Mouse (Mus musculus) limb, embryonic 10.5 days (tissue): Measurements from ENCODE around the gene Mreg. TPM values are rescaled to one million over a fixed set of nuclear protein-coding genes. Genes with fewer than 3 reads are reported as not detected.
"Not testable (repeated sequence)": the region's sequence is repeated elsewhere in the genome, so short reads cannot be mapped to it uniquely, and the experiment has no call there.

Source experiments
- DNase-seq: peaks from one replicate; pipeline ENCODE4 v3.0.0-alpha.2; 2017; ENCODE audit warnings: low spot score
- H3K27ac ChIP-seq: fragments of 300-500 bp; sonication (generic); 2 replicates; pipeline ENCODE4 v1.5.1; 2016; ENCODE audit warnings: mild to moderate bottlenecking
- H3K27me3 ChIP-seq: fragments of 300-500 bp; sonication (generic); 2 replicates; pipeline ENCODE4 v1.6.1; 2016; ENCODE audit warnings: low read depth, mild to moderate bottlenecking; ENCODE audit not compliant: poor library complexity, severe bottlenecking
- H3K36me3 ChIP-seq: fragments of 300-500 bp; sonication (generic); 2 replicates; pipeline ENCODE4 v1.6.1; 2016; ENCODE audit warnings: mild to moderate bottlenecking, moderate library complexity
- H3K4me1 ChIP-seq: fragments of 300-500 bp; sonication (generic); 2 replicates; pipeline ENCODE4 v1.6.1; 2016
- H3K4me3 ChIP-seq: fragments of 300-500 bp; sonication (generic); 2 replicates; pipeline ENCODE4 v1.5.1; 2016; ENCODE audit warnings: mild to moderate bottlenecking, moderate library complexity
- H3K9me3 ChIP-seq: fragments of 300-500 bp; sonication (generic); replicated peaks from 2 replicates; pipeline ENCODE4 v1.6.1; 2016; ENCODE audit warnings: mild to moderate bottlenecking
- WGBS: fragments of 180-500 bp; shearing (Covaris S2); methylation state at CpG from one replicate; pipeline ENCODE4 v1.1.7; 2016; 5-methylcytosine and 5-hydroxymethylcytosine counted together
- polyA plus RNA-seq: library from polyadenylated mRNA; unstranded; fragments of >200 nt; fragmentation: Nextera tagmentation; extraction: Ambion mirVana; gene quantifications from 2 replicates; pipeline ENCODE4 v1.2.1, GENCODE M21; 2016

Gene Mreg
- 3.1 and 4.4 TPM in 2 replicates for polyA plus RNA-seq

GRCm38 (mm10) chr1:72211701-72212699 is at the start of gene Mreg:
Mreg (minus strand) TSS chr1:72212307.
- peak within 1 kb of the TSS; percentile 86 for H3K27ac ChIP-seq
- no peaks in the 10 kb centered on the region for H3K9me3 ChIP-seq
- H3K36me3 ChIP-seq, result no peaks in the 10 kb centered on the region
- peaks cover 19% of the 10 kb centered on the region for H3K4me1 ChIP-seq
- H3K4me3 ChIP-seq, result peak within 1 kb of the TSS; percentile 82
- under 1% methylated on average over 89 of the region's 89 CpGs for WGBS
- DNase-seq, result peak; percentile 76
- peaks cover 14% of the 10 kb centered on the region for H3K27me3 ChIP-seq

GRCm38 (mm10) chr1:72256381-72257256 is 44.5 kb upstream of the Mreg start:
- WGBS, result 85% methylated on average over 9 of the region's 9 CpGs
- Histone ChIP-seq H3K36me3 (peaks cover 1% of the 10 kb centered on the region; the same call in 1 of the 2 replicates), H3K27ac (no peak overlapping the region), H3K9me3 (no peaks in the 10 kb centered on the region), H3K4me3 (no peak overlapping the region), H3K4me1 (peaks cover 24% of the 10 kb centered on the region), H3K27me3 (no peaks in the 10 kb centered on the region)
- no peak for DNase-seq

DNA sequence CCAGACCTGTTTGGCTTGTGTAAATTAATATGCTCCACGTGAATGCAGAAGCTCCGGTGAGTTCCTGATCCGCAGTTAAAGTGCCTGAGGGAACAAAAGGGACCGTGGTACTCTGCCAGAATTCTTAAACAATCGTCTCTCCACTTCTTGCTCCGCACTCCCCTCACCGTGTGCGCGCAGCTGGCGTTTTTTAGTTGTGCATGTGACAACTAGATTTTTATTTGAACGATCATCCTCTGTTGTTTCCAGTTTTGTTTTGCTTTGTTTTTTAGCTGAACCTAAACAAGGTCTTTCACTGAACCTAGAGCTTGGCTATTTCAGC is 43.7 kb upstream of the Mreg start:
- peak overlapping the region; percentile 54; the same call in 1 of the 2 replicates for H3K4me3 ChIP-seq
- H3K27ac ChIP-seq, result peak overlapping the region; percentile 74
- no peaks in the 10 kb centered on the region for H3K27me3 ChIP-seq
- 54% methylated on average over 11 of the region's 11 CpGs for WGBS
- no peaks in the 10 kb centered on the region for H3K9me3 ChIP-seq
- no peak for DNase-seq
- H3K36me3 ChIP-seq, result no peaks in the 10 kb centered on the region; the same call in 1 of the 2 replicates
- peaks cover 24% of the 10 kb centered on the region for H3K4me1 ChIP-seq

DNA sequence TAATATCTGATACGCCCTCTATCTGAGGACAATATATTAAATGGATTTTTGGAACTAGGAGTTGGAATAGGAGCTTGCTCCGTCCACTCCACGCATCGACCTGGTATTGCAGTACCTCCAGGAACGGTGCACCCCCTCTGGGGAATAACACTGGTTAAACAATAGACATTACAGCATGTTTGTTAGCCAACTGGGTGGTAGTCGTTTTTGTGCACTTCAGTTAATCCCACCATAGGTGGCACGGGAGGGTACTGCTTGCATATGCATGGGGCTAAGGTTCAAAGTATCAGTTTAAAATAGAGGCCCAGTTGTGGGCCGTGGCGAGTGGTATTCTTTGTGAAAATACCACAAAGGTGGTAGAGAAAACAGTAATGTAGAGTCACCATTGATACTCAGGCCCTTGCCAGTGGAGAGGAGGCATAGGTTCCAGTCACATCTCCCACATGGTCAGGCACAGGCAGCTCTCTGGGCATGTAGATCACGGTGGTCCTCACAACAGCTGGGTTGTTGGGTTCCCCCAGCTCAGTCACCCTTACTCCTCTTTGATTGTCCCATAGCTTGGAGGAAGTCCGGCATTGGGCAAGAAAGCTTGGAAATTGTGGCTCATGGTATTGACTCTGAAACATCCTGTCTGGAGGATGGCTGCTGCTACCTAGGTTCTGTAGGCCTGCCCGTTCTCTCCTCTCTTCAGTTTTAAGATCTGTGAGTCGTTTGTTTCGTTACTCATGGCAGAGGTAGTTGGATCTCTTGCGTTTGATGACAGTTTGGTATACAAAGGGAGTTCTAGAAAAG is 43.2 kb upstream of the Mreg start:
- H3K9me3 ChIP-seq, result no peaks in the 10 kb centered on the region
- peak overlapping the region; percentile 92 for H3K27ac ChIP-seq
- H3K4me3 ChIP-seq, result peak overlapping the region; percentile 54
- H3K27me3 ChIP-seq, result no peaks in the 10 kb centered on the region
- peaks cover 24% of the 10 kb centered on the region for H3K4me1 ChIP-seq
- peak; percentile 83 for DNase-seq
- 8% methylated on average over 15 of the region's 15 CpGs for WGBS
- no peaks in the 10 kb centered on the region; the same call in 1 of the 2 replicates for H3K36me3 ChIP-seq

- 1% methylated on average over 35 of the region's 35 CpGs for WGBS
- H3K36me3 ChIP-seq, result no peaks in the 10 kb centered on the region; the same call in 1 of the 2 replicates
- peak; percentile 93 for DNase-seq
- H3K27ac ChIP-seq, result peak overlapping the region; percentile 92
- peak overlapping the region; percentile 54 for H3K4me3 ChIP-seq
- no peaks in the 10 kb centered on the region for H3K9me3 ChIP-seq
- H3K27me3 ChIP-seq, result no peaks in the 10 kb centered on the region
- H3K4me1 ChIP-seq, result peaks cover 24% of the 10 kb centered on the region
Observed at GRCm38 (mm10) chr1:72254545-72255061, 42.5 kb upstream of the Mreg start.

- H3K9me3 ChIP-seq, result no peaks in the 10 kb centered on the region
- WGBS, result 39% methylated on average over 11 of the region's 11 CpGs
Observed at GRCm38 (mm10) chr1:72253881-72254491, 41.9 kb upstream of the Mreg start.

GRCm38 (mm10) chr1:72251806-72252205 is 39.7 kb upstream of the Mreg start:
- Histone ChIP-seq H3K27me3 (no peaks in the 10 kb centered on the region), H3K4me3 (no peak overlapping the region), H3K9me3 (no peaks in the 10 kb centered on the region), H3K36me3 (no peaks in the 10 kb centered on the region), H3K4me1 (peaks cover 24% of the 10 kb centered on the region), H3K27ac (no peak overlapping the region)
- no peak for DNase-seq
- 79% methylated on average over 1 of the region's 1 CpGs for WGBS

More at GRCm38 (mm10) chr1:72253881-72254491, 41.9 kb upstream of the Mreg start:
- Histone ChIP-seq H3K4me1 (peaks cover 24% of the 10 kb centered on the region), H3K27ac (peak overlapping the region; percentile 92), H3K36me3 (no peaks in the 10 kb centered on the region; the same call in 1 of the 2 replicates), H3K4me3 (peak overlapping the region; percentile 54), H3K27me3 (no peaks in the 10 kb centered on the region)
- no peak for DNase-seq

GRCm38 (mm10) chr1:72248226-72248737 is 36.2 kb upstream of the Mreg start:
- DNase-seq, H3K36me3 ChIP-seq, H3K4me1 ChIP-seq, H3K9me3 ChIP-seq, H3K27me3 ChIP-seq, H3K27ac ChIP-seq, H3K4me3 ChIP-seq: not testable (repeated sequence)
- WGBS, result 46% methylated on average over 9 of the region's 9 CpGs

GRCm38 (mm10) chr1:72244317-72245036 is 32.4 kb upstream of the Mreg start:
- under 1% methylated on average over 12 of the region's 12 CpGs for WGBS
- Histone ChIP-seq H3K27ac (no peak overlapping the region), H3K36me3 (no peaks in the 10 kb centered on the region), H3K4me1 (0 out of 2 replicates have a peak, but pooled peaks cover 3% of the 10 kb centered on the region), H3K9me3 (no peaks in the 10 kb centered on the region), H3K4me3 (peak overlapping the region; percentile 8; the same call in 1 of the 2 replicates), H3K27me3 (no peaks in the 10 kb centered on the region)
- peak; percentile 66 for DNase-seq

DNA sequence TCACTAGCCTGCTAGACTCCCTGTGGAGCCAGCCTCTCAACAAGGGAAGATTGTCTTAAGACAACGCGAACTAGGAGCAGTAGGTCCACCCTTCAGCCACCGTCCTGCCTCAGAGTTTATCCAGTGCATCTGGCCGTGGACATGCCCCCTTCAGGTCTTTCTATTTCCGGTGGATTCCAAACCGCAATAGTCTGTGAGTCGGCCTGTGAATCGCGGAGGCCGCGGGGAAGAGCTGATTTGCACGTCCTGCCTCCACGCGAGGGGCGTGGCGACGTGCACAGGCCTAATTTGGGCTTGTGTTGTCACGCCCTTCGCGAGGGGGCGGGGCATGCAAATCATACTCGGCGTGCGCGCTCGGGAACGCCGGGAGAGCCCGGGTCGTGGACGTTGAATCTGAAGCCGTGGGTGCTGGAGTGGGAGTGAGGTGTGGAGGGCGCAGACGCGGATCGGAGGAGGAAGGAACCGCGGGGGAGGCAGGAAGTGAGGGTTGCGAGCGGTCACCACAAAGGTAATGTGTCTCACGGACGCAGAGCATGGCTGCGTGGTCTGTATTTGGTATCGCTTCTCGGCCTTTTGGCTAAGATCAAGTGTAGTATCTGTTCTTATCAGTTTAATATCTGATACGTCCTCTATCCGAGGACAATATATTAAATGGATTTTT is 31.7 kb upstream of the Mreg start:
- Histone ChIP-seq H3K4me3 (peak overlapping the region; percentile 48), H3K27ac (peak overlapping the region; percentile 98), H3K9me3 (no peaks in the 10 kb centered on the region), H3K36me3 (no peaks in the 10 kb centered on the region), H3K27me3 (no peaks in the 10 kb centered on the region), H3K4me1 (0 out of 2 replicates have a peak, but pooled peaks cover 3% of the 10 kb centered on the region)
- peak; percentile 96 for DNase-seq
- WGBS, result under 1% methylated on average over 47 of the region's 47 CpGs
